Mouse (Mus musculus) heart, adult 2 months (tissue): ENCODE data around the gene Irf2bp2. TPM values are rescaled to one million over a fixed set of nuclear protein-coding genes. Genes with fewer than 3 reads are reported as not detected.
A peak's percentile ranks its signal among the peaks of the same experiment; 100 is the strongest.

Experiments used
- DNase-seq, 2 experiments: peaks; one replicate each; pipeline ENCODE4 v3.0.0; 2021
- H3K27ac ChIP-seq: fragments of 200-600 bp; 2 replicates; pipeline ENCODE4 v1.8.1; 2022
- H3K27me3 ChIP-seq: fragments of 200-500 bp; 2 replicates; pipeline ENCODE4 v1.6.1; 2012; ENCODE audit warnings: mild to moderate bottlenecking, low read length, inconsistent platforms, mixed read lengths; ENCODE audit not compliant: control insufficient read depth, insufficient read depth
- H3K36me3 ChIP-seq: fragments of 200-500 bp; 2 replicates; pipeline ENCODE4 v1.6.1; 2012; ENCODE audit warnings: low read length, inconsistent platforms; ENCODE audit not compliant: control insufficient read depth, insufficient read depth
- H3K4me1 ChIP-seq: fragments of 200-500 bp; 2 replicates; pipeline ENCODE4 v1.6.1; 2011; ENCODE audit warnings: low read length; ENCODE audit not compliant: control insufficient read depth, insufficient read depth
- H3K4me3 ChIP-seq: fragments of 200-600 bp; 2 replicates; pipeline ENCODE4 v1.8.1; 2022
- H3K79me2 ChIP-seq: fragments of 200-500 bp; replicated peaks from 2 replicates; pipeline ENCODE4 v1.6.1; 2012; ENCODE audit warnings: mild to moderate bottlenecking, inconsistent platforms, low read length, moderate library complexity, mixed read lengths; ENCODE audit not compliant: control insufficient read depth, insufficient read depth
- H3K9ac ChIP-seq: fragments of 200-500 bp; 2 replicates; pipeline ENCODE4 v1.6.1; 2012; ENCODE audit warnings: low read depth, mild to moderate bottlenecking, control low read depth, inconsistent platforms, low read length, mixed read lengths
- CTCF ChIP-seq: fragments of 200-600 bp; IDR thresholded peaks from 2 replicates; pipeline ENCODE4 v1.8.1; 2022; ENCODE audit warnings: antibody characterized with exemption, mild to moderate bottlenecking, moderate library complexity
- EP300 ChIP-seq: fragments of 200-500 bp; IDR thresholded peaks from 2 replicates; pipeline ENCODE4 v1.6.1; 2011; ENCODE audit warnings: low read depth, low read length, control low read depth; ENCODE audit not compliant: insufficient read depth
- POLR2A ChIP-seq: fragments of 200-500 bp; IDR thresholded peaks from 2 replicates; pipeline ENCODE4 v1.6.1; 2011; ENCODE audit warnings: mild to moderate bottlenecking, low read depth, low read length, control low read depth; ENCODE audit not compliant: insufficient read depth
- WGBS: fragments of 180-500 bp; shearing (Covaris S2); methylation state at CpG from one replicate; pipeline ENCODE4 v1.1.7; 2018; 5-methylcytosine and 5-hydroxymethylcytosine counted together
- intact Hi-C: fragments of 180-260 bp; cut with DNase I; formaldehyde crosslinking; loops from one replicate; pipeline ENCODE4 v1.15.1; 2025
- long read RNA-seq: library from polyadenylated mRNA; stranded (forward); transcript quantifications from one replicate; pipeline ENCODE4 v2.0.0, GENCODE M21; 2021
- polyA plus RNA-seq: library from polyadenylated mRNA; depleted of rRNA; stranded (reverse); fragments of >200 nt; gene quantifications from 2 replicates; pipeline ENCODE4 v1.2.3, GENCODE M21; 2012; rRNA removed
- total RNA-seq, 2 experiments: library from RNA; stranded (reverse); gene quantifications; 2 replicates each; pipeline ENCODE4 v1.2.3; 2021

Irf2bp2 gene
- total RNA-seq (100 to 1,000 TPM in 1 of 2 experiments, 10 to 100 TPM in 1; 56.3 to 132 TPM), polyA plus RNA-seq (33.8 and 37.3 TPM in 2 replicates)
- long read RNA-seq, full-length matches to known transcripts: 87 of 109 reads
- long read RNA-seq, partial matches to known transcripts: 0 of 109 reads
- long read RNA-seq, other reads (novel, unspliced or antisense): 22 of 109 reads

- H3K79me2 ChIP-seq: peaks cover 12% of the 10 kb centered on the region
- peak; percentile 92 for TF ChIP-seq POLR2A
- TF ChIP-seq EP300: peak; percentile 63; the same call in 1 of the 2 replicates
- no peak for TF ChIP-seq CTCF
- no peaks in the 10 kb centered on the region for H3K36me3 ChIP-seq
- peak within 1 kb of the TSS; percentile 100 for H3K9ac ChIP-seq
- intact Hi-C loops: loop anchor here (1.0 to 2.0 kb wide), 3 partner anchors 142 to 245 kb away; no protein-coding TSS in a partner anchor
- DNase-seq: peak; percentile 92 to 94
- peak within 1 kb of the TSS; percentile 99 for H3K27ac ChIP-seq
- no peaks in the 10 kb centered on the region for H3K27me3 ChIP-seq
- under 1% methylated on average over 48 of the region's 56 CpGs for WGBS
- H3K4me1 ChIP-seq: peaks cover 13% of the 10 kb centered on the region
- H3K4me3 ChIP-seq: peak within 1 kb of the TSS; percentile 91
Measured at GRCm38 (mm10) chr8:126593889-126594480, at the start of gene Irf2bp2. Gene Irf2bp2, minus strand, starts transcription at chr8:126593986.

GRCm38 (mm10) chr8:126642665-126643064 lies 48.9 kb upstream of the Irf2bp2 start:
- DNase-seq: no peak
- intact Hi-C loops: no loop called here

GRCm38 (mm10) chr8:126641568-126642295 lies 47.9 kb upstream of the Irf2bp2 start:
- Histone ChIP-seq H3K79me2 (no peaks in the 10 kb centered on the region), H3K27ac (no peak overlapping the region), H3K36me3 (no peaks in the 10 kb centered on the region), H3K27me3 (no peaks in the 10 kb centered on the region), H3K9ac (no peak overlapping the region), H3K4me1 (peaks cover 4% of the 10 kb centered on the region), H3K4me3 (no peak overlapping the region)
- WGBS: 70% methylated on average over 3 of the region's 3 CpGs
- intact Hi-C loops: no loop called here
- no peak for DNase-seq
- TF ChIP-seq POLR2A (no peak), CTCF (no peak), EP300 (no peak)

More at GRCm38 (mm10) chr8:126642665-126643064, 48.9 kb upstream of the Irf2bp2 start:
- no peaks in the 10 kb centered on the region for H3K36me3 ChIP-seq
- no peak for TF ChIP-seq POLR2A
- no peak for TF ChIP-seq EP300
- TF ChIP-seq CTCF: no peak
- no peaks in the 10 kb centered on the region for H3K79me2 ChIP-seq
- H3K4me3 ChIP-seq: no peak overlapping the region
- no peak overlapping the region for H3K27ac ChIP-seq
- peaks cover 3% of the 10 kb centered on the region for H3K4me1 ChIP-seq
- no peak overlapping the region for H3K9ac ChIP-seq
- WGBS: 95% methylated on average over 4 of the region's 4 CpGs
- no peaks in the 10 kb centered on the region for H3K27me3 ChIP-seq

- H3K4me3 ChIP-seq: no peak overlapping the region
- peaks cover 7% of the 10 kb centered on the region for H3K4me1 ChIP-seq
- no peaks in the 10 kb centered on the region for H3K79me2 ChIP-seq
- no peaks in the 10 kb centered on the region for H3K27me3 ChIP-seq
- peak overlapping the region; percentile 54 for H3K27ac ChIP-seq
- H3K9ac ChIP-seq: no peak overlapping the region
- intact Hi-C loops: no loop called here
- DNase-seq: peak; percentile 55 to 81
- 60% methylated on average over 3 of the region's 3 CpGs for WGBS
- H3K36me3 ChIP-seq: no peaks in the 10 kb centered on the region
- peak; percentile 65; the same call in 1 of the 2 replicates for TF ChIP-seq EP300
- TF ChIP-seq POLR2A: peak; percentile 49; the same call in 1 of the 2 replicates
- TF ChIP-seq CTCF: no peak
Measured at GRCm38 (mm10) chr8:126639161-126639560, 45.4 kb upstream of the Irf2bp2 start.

GRCm38 (mm10) chr8:126638027-126638426 lies 44.2 kb upstream of the Irf2bp2 start:
- Histone ChIP-seq H3K79me2 (no peaks in the 10 kb centered on the region), H3K4me1 (peaks cover 7% of the 10 kb centered on the region), H3K9ac (no peak overlapping the region), H3K27ac (no peak overlapping the region), H3K36me3 (no peaks in the 10 kb centered on the region), H3K4me3 (no peak overlapping the region), H3K27me3 (no peaks in the 10 kb centered on the region)
- intact Hi-C loops: no loop called here
- no peak for DNase-seq
- TF ChIP-seq EP300: no peak
- TF ChIP-seq POLR2A: no peak
- no peak for TF ChIP-seq CTCF
- 63% methylated on average over 8 of the region's 8 CpGs for WGBS

GRCm38 (mm10) chr8:126634541-126635048 lies 40.8 kb upstream of the Irf2bp2 start:
- no peaks in the 10 kb centered on the region for H3K27me3 ChIP-seq
- H3K79me2 ChIP-seq: no peaks in the 10 kb centered on the region
- H3K27ac ChIP-seq: peak overlapping the region; percentile 36
- intact Hi-C loops: no loop called here
- H3K36me3 ChIP-seq: no peaks in the 10 kb centered on the region
- WGBS: 46% methylated on average over 6 of the region's 6 CpGs
- peak in 1 of 2 experiments; percentile 35 for DNase-seq
- no peak overlapping the region; the same call in 1 of the 2 replicates for H3K9ac ChIP-seq
- no peak overlapping the region for H3K4me3 ChIP-seq
- peaks cover 7% of the 10 kb centered on the region for H3K4me1 ChIP-seq
- TF ChIP-seq EP300 (no peak), CTCF (no peak), POLR2A (no peak)
